Mouse (Mus musculus) cortical plate, adult 2 months (tissue): ENCODE data around the gene Vat1.

ENCODE experiments used
- CTCF ChIP-seq: fragments of 200-500 bp; IDR thresholded peaks from 2 replicates; pipeline ENCODE4 v1.5.1; 2011; ENCODE audit warnings: mild to moderate bottlenecking, control low read depth, low read length; ENCODE audit not compliant: insufficient read depth; ENCODE audit errors: extremely low read depth
- POLR2A ChIP-seq: fragments of 200-500 bp; IDR thresholded peaks from 2 replicates; pipeline ENCODE4 v1.6.1; 2011; ENCODE audit warnings: mild to moderate bottlenecking, low read length, control low read depth; ENCODE audit not compliant: insufficient read depth; ENCODE audit errors: extremely low read depth

DNA sequence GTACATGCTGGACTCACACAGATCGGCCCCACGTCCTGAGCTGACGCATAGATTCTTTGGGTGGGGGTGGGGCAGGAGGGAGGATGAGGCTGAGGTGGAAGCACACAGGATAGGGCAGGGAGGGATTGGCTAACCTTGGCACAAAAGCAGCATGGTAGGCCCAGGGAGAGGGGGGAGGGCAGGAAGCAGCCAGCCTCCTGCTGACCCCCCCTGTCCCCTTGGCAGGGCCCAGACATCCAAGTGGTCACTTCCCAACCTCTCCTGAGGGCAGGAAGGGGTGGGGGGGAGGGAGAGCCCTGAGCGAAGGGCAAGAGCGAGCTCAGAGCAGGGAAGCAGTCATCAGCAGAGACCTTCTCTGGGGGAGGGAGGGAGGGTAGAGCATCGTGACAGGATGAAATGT is 6.3 kb downstream of the Vat1 start:
- no peak for TF ChIP-seq POLR2A
- TF ChIP-seq CTCF, result no peak
